In genomic region chr2:35495486-35496278, GRCm38 (mm10) we compare ENCODE assay signal across 8 mouse cellular contexts. TPM values are rescaled to one million over a fixed set of nuclear protein-coding genes. Genes with fewer than 3 reads are reported as not detected.
DNase-seq lines count a peak whose midpoint lies in the region; ATAC-seq lines count a peak whose summit lies in the region.

No protein-coding gene starts in this region.

- H3K27me3 ChIP-seq in embryonic facial prominence, embryonic 12.5 days = no peaks in the 10 kb centered on the region
- no peaks in the 10 kb centered on the region for H3K27me3 ChIP-seq in embryonic facial prominence, embryonic 10.5 days (replicated peaks; ENCODE audit: low read depth, poor library complexity, severe bottlenecking)

- no peak overlapping the region for H3K9ac ChIP-seq in embryonic facial prominence, embryonic 12.5 days

- WGBS in embryonic facial prominence, embryonic 12.5 days = 75% methylated on average over 16 of the region's 16 CpGs
- WGBS in embryonic facial prominence, embryonic 10.5 days = 88% methylated on average over 16 of the region's 16 CpGs

- no peak overlapping the region for H3K4me2 ChIP-seq in embryonic facial prominence, embryonic 12.5 days (replicated peaks)

- peak overlapping the region; percentile 30; the same call in 1 of the 2 replicates for H3K27ac ChIP-seq in embryonic facial prominence, embryonic 12.5 days
- H3K27ac ChIP-seq in embryonic facial prominence, embryonic 10.5 days (replicated peaks) = no peak overlapping the region

- H3K36me3 ChIP-seq in embryonic facial prominence, embryonic 12.5 days = no peaks in the 10 kb centered on the region
- no peaks in the 10 kb centered on the region for H3K36me3 ChIP-seq in embryonic facial prominence, embryonic 10.5 days (replicated peaks)

- no peak for DNase-seq in embryonic facial prominence, embryonic 10.5 days (ENCODE audit: low spot score)
- peak; percentile 80 to 84 for DNase-seq in B cell, adult 2 months
- peak; percentile 90 for DNase-seq in induced T-regulatory cell, adult 2 months (ENCODE audit: low read depth)
- peak; percentile 89 for DNase-seq in naive thymus-derived CD4-positive, alpha-beta T cell, adult 2 months (ENCODE audit: low read depth)
- no peak for DNase-seq in yolk sac, embryonic 10.5 days (ENCODE audit: low spot score)
- no peak for DNase-seq in layer of hippocampus, postnatal 10 days (ENCODE audit: low spot score in 2 of 2)
- no peak for DNase-seq in c-Kit-positive CD71-positive TER-119-positive erythroid progenitor cells, embryonic 14.5 days (ENCODE audit: low spot score)

- no peak for ATAC-seq in embryonic facial prominence, embryonic 12.5 days (ENCODE audit: insufficient number of reproducible peaks, insufficient read depth, low FRiP score, low TSS enrichment)

- H3K4me3 ChIP-seq in embryonic facial prominence, embryonic 12.5 days = no peak overlapping the region
- no peak overlapping the region for H3K4me3 ChIP-seq in embryonic facial prominence, embryonic 10.5 days

- no peaks in the 10 kb centered on the region for H3K9me3 ChIP-seq in embryonic facial prominence, embryonic 12.5 days
- peaks cover 3% of the 10 kb centered on the region; the same call in 1 of the 2 replicates for H3K9me3 ChIP-seq in embryonic facial prominence, embryonic 10.5 days

- H3K4me1 ChIP-seq in embryonic facial prominence, embryonic 12.5 days = peaks cover 8% of the 10 kb centered on the region
- H3K4me1 ChIP-seq in embryonic facial prominence, embryonic 10.5 days = peaks cover 15% of the 10 kb centered on the region

RNA-seq across cellular contexts. Expression of gene Ggta1, which starts 32.7 kb away (rescaled TPM):
- 9.8 and 10.8 TPM in 2 replicates for polyA plus RNA-seq in embryonic facial prominence, embryonic 12.5 days (2016; fragmentation: Nextera tagmentation; extraction: Ambion mirVana)
- polyA plus RNA-seq in embryonic facial prominence, embryonic 10.5 days (2016; fragmentation: Nextera tagmentation; extraction: Ambion mirVana) = 6.3 and 8.0 TPM in 2 replicates
- total RNA-seq in layer of hippocampus, postnatal 10 days (2021) = 1 to 10 TPM; 4.7 to 6.1 TPM

Comparison
In these comparisons a context has a peak if more than half of its experiments do, and no peak if none do; other contexts are left out.
1. DNase-seq: peak in B cell, adult 2 months (2 of 2), induced T-regulatory cell, adult 2 months (single experiment) and naive thymus-derived CD4-positive, alpha-beta T cell, adult 2 months (single experiment); none in embryonic facial prominence, embryonic 10.5 days (single experiment), yolk sac, embryonic 10.5 days (single experiment), layer of hippocampus, postnatal 10 days (0 of 2) and c-Kit-positive CD71-positive TER-119-positive erythroid progenitor cells, embryonic 14.5 days (single experiment).